Mouse (Mus musculus): ENCODE data around the gene B3gnt2.

DNA sequence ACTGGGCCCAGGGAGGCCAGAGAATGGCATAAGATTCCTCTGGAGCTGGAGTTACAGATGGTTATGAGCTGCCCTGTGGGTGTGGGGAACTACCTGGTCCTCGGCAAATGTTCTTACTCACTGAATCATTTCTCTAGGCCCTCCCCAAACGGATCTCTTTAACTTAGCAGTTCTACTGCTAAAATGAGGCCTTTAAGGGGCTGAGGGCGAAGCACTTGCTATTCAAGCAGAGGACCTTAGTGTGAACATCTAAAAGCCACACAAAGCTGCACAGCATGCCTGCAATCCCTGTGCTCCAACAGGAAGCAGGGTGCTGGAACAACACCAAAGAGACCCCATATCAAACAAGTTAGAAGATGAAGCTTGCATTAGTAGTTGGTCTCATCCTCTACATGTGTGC, 21.3 kb downstream of the B3gnt2 start:
- no peak for TF ChIP-seq TCF12 (IDR thresholded peaks at IDR 0.05; ENCODE audit: insufficient read depth, poor library complexity, severe bottlenecking)
- no peak for TF ChIP-seq POLR2AphosphoS2 (IDR thresholded peaks at IDR 0.05; ENCODE audit: insufficient read length, low read depth)
- no peak for TF ChIP-seq E2F4 (IDR thresholded peaks at IDR 0.05; ENCODE audit: insufficient read depth)
- TF ChIP-seq POLR2A (IDR thresholded peaks at IDR 0.05; ENCODE audit: insufficient read length, low read depth): no peak
- TF ChIP-seq MYOG (IDR thresholded peaks at IDR 0.05; ENCODE audit: control insufficient read depth in 1 of 3, insufficient read depth in 1 of 3, insufficient read length in 2 of 3, low read depth in 2 of 3): no peak
- TF ChIP-seq CEBPB (IDR thresholded peaks at IDR 0.05; ENCODE audit: insufficient read depth, poor library complexity, severe bottlenecking): no peak
- no peak for TF ChIP-seq USF1 (IDR thresholded peaks at IDR 0.05; ENCODE audit: low read depth)

Measured in myocyte (in vitro differentiated cells).